Mouse (Mus musculus) hindlimb bud, embryonic 11.5 days (tissue): ENCODE data around the gene Ddx58.

Experiments
- DNase-seq: peaks from one replicate; pipeline ENCODE4 v3.0.0-alpha.2; 2012; ENCODE audit warnings: low read depth, low spot score; ENCODE audit errors: extremely low spot score

Ddx58 gene

DNA sequence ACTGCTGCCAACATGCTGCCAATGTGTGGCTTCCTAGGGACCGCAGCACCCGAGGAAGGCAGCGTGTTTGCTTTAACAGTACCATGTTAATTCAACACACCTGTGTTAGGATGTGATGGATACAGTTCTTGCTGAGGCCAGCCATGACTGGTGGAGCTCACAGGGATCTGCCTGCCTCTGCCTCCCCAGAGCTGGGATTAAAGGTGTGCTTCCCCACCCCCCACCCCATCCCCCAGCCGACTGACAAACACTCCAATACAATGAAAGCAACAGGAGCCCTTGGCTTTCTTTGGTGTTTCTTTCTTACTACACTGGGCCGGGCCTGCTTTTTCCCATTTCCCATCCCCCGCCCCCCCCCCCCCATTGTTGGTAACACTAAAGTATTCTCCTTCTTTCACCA is 5.4 kb downstream of the Ddx58 start:
- no peak for DNase-seq

DNA sequence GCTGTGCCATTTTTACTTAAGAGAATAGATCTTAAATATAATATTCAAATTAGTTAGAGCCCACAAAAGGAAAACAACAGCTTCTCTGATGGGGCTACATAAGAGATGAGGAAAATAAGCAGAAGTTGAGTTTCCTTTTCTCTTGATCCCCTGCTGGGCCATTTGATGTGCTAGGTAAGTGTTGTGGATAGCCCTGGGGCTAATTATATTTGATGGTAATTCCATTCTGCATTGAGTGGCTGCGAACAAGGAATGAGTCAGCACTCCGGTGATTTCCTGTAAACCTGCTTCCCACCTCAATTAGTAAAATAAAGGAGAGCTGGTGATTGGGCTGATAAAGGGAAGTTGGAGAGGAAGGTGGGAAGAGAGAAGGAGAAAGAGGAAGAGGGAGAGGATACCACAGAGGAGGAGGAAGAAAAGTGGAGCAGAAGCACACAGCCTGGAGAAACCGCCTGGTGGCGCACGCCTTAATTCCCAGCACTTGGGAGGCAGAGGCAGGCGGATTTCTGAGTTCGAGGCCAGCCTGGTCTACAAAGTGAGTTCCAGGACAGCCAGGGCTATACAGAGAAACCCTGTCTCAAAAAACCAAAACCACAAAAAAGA is 6.5 kb downstream of the Ddx58 start:
- DNase-seq, result no peak

DNA sequence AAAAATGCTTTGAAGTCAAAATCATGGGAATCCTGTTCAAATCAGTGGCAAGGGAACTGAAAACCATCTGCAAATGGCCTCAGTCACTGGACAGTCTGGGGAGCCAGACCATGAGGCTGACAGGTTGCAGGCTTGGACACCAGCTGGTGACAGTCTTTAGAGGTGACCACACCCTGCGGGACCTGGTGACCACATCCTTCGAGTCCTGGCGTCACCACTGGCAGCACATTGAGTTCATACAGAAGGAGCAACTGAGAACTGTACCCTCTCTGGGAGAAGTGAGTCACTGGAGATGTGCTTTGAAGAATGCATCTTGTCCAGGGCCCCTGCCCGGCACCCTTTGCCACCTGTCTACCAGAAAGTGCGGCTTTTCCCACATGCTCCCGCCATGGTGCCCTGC is 9.9 kb downstream of the Ddx58 start:
- DNase-seq, result no peak

DNA sequence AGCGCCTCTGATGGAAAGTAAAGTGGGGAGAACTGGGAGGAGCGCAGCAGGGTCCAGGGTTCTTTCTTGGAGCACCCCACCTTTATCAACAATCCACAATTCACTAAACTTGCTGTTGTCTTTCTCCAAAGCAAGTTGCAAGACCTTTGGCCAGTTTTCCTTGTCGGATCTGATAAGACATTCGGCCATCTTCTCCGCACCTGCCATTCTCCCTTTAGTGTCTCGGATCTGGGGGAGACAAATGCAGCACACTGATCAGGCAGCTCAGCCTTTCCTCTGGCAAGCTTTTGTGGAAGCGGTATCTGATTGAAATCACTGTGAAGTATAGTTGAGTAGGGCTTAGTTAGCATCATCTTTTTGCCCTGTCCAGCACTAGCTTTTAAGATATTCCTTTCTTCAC is 11.7 kb downstream of the Ddx58 start:
- no peak for DNase-seq

DNA sequence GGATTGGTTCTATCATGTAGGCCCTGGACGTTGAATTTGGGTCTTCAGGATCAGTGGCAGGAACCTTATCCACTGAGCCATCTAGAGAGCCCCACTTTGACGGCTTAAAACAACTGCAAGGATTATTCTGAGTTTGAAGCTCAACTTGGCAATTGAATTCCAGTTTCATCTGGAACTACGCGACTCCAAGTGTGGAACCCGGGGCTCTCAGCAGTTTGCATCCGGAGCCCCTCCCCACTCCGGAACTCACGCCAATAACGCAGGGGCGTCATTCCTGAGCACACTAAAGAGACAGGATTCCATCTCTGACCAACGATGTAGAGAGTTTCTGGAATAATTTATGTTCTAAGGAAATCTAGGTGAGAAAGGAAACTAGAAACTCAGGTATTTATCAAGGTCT is 12.5 kb downstream of the Ddx58 start:
- DNase-seq, result no peak

DNA sequence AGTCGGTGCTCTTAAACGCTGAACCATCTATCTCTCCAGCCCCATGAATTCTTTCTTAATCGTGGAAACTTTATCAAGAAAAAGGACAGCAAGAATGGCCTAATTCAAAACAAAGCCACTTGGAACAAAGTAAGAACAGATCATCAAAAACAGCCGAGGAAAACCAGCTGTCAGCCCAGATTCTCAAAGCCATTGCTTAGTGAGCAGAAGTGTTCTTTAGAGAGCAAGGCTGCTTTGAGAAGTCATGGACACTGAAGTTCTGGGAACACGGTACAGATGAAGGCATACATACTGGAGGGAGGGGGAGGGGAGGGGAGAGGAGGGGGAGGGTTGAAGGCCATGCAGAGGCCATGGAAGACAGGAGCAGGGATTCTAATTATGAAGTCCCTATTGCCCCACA is 13.5 kb downstream of the Ddx58 start:
- no peak for DNase-seq

DNA sequence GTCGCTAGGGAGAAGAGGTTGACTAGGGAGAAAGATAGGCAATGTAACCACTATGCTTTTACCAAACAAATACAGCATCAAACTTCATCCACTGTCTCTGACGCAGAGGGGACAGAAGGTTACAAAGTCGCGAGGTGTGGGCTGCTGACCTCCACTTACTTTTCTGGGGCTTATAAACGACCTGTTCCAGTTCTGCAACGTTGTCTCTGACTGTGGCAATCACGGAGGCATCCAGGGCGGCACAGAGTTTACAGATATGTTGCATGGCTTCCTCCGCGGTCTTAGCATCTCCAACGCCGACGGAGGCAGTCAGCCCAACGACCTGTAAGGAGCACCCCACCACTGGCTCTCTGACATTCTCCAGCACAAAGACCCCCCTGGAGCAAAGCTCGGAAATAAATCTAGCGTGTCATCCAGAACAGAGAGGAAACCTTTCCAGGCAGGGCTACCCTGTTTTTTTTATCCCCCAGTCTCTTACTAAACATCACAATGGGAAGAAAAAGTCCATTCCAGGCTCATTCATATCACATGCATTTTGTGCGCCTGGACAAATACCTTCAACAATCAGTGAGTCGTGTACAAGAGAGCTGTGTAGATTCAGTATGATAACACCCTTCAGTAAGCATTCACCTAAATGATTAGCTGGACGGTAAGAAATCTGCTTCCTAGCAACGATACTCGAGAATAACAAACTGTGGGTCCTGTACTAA is 17.6 kb downstream of the Ddx58 start:
- no peak for DNase-seq

DNA sequence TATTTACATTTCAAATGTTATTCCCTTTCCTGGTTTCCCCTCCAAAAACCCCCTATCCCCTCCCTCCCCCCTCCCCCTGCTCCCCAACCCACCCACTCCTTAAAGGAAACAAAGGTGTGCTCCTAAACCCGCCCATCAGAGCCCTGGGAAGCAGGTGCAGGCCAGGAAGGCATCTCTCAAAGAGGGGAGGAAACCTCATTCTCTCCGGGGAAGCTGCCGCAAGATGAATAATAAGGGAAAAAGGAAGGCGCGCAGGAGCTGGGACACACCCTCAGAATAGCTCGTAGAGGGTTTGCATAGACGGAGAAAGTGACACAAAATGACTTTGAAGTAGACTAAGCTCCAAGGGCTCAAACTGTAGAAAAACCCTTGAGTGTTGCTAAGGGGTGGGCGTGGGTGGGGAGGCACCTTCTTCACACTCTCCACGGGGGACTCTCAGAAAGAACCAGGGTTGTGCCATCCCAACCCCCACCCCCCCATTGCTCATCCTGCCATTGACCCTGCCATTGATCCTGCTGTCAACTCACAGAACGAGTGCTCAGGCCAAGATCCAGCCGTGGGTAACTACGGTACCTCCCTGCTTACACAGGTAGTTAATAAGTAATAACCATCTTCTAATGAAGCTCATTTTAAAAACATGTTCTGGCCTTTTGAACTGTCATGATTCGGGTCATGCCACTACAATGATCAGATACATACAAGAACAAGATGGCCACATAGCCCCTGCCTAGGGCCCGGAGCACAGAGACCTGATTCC is 18.4 kb downstream of the Ddx58 start:
- no peak for DNase-seq

DNA sequence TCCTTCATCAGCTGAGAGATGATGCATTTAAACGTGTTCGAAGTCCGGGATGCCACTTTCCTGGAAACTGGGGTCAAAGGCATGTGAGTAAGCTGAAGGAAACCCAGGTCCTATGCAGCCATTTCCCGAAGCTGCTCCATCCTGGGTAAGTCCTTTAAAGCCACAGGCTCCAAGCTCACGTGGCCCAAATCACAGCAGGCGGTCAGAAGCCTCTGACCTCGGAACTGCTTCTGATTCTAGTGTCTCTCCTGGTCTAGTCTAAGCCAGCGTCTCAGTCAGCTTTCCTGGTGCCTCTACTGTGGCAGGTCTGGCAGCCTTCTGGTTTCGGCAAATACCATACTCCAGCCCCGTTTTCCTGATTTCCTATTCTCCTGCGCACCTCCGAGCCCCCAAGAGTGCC is 19.2 kb downstream of the Ddx58 start:
- DNase-seq, result no peak

DNA sequence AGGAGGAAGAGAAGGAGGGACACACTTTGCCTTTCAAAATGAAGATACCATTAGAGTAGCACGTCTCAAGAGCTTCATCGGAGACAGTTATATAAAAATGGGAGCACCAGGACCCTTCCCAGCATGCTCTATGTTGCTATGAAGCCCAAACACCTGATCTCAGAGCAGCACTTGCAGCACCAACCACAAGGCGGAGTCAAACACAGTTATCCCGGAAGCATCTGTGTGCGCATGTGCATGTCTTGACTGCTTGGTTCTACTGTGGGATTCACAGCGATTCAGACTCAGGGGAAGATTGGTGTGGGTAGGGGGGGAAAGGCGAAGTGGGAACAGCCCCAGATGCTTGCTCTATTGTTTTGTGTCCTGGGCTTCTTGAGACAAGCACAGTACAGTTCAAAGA is 21.2 kb downstream of the Ddx58 start:
- no peak for DNase-seq

DNA sequence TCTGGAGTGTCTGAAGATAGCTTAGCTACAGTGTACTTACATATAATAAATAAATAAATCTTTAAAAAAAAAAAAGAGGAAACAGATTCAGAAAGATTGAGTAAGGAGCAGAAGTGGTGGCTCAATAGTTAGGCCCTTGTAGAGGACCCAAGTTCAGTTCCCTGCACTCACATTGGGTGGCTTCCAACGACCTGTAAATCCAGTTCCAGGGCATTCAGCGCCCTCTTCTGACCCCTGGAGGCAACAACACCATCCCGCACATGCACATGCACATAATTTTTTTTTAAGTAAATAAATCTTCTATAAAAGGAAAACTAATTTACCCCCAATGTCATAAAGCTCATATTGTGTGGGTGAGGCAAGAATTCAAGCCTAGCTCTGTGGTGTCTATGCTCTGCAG is 21.7 kb downstream of the Ddx58 start:
- no peak for DNase-seq

DNA sequence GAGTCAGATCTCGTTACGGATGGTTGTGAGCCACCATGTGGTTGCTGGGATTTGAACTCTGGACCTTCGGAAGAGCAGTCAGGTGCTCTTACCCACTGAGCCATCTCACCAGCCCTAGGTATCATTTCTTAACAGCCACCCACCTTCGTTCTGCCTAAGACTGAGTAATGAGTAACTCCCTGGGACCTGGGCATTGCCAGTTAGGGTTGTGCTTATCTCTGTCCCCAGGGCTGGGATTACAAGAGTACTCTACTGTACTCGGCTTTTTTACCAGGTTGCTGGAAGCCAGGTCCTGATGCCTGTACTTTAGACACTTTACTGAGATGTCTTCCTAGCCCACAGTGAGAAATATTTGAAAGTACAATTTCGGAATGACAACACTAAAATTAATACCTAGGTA is 27.5 kb downstream of the Ddx58 start:
- DNase-seq, result no peak

DNA sequence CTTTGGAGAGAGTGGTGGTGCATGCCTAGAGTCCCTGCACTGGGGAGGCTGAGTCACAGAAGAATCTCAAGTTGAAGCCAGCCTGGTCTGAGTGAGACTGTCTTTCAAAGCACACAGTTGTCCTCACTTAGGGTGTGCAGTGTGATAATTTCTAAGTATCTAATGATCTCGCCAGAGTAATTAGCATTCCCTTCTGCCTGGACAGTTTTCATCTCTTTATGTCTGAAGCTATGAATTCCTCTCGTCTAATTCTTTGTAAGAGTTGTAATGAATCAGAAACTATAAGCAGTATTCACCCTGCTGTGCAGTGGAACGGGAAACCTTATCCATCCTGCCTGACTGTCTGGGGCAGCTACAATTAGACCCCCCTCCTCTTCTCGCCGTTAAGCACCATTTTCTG is 31.9 kb downstream of the Ddx58 start:
- DNase-seq, result no peak

DNA sequence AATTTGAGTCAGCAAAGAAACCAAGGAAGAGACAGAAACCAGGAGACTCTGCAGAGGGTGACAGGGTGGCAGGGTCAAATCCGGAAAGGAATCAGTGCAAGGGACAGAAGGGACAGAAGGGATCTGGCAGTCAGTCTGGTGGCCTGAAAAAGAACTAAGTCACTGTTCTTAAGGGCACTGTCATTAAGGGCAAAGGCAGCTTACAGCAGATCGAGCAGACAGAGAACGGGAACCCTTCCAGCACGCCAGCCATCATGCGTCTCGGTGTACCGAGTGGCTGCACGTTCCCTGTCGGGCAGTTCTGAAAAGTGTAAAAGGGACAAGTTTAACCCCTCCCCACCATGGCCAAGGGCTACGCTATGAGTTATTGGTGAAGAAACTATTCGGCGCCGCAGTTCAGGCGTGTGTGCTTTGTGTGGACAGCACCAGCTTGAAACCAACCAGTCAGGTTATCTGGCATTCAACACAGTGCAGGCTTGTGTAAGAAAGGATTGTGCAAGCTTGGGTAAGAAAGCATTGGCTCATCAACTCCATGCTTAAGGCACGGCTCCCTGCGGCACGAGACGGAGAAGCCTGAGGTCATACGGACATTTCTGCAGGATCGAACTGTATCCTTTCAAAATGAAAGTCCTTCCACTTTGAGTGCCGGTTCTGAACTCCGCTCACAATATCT is 34.3 kb downstream of the Ddx58 start:
- no peak for DNase-seq

DNA sequence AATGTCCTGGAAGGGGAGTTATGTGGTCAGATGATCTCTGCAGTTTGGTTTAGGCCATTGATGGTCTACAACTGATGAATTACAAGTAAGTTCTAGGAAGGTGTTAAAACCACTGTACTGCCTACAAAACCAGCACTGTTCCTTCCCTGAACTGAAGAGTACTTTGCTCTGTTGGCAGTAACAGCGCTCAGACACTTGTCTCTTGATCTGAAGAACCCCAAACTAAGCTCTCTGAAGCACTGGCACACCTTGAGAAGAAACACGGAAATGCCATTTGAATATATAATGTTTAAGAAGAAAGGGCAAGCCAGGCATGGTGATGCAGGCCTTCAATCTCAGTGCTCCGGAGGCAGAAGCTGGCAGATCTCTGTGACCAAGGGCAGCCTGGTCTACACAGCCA is 35.3 kb downstream of the Ddx58 start:
- no peak for DNase-seq

DNA sequence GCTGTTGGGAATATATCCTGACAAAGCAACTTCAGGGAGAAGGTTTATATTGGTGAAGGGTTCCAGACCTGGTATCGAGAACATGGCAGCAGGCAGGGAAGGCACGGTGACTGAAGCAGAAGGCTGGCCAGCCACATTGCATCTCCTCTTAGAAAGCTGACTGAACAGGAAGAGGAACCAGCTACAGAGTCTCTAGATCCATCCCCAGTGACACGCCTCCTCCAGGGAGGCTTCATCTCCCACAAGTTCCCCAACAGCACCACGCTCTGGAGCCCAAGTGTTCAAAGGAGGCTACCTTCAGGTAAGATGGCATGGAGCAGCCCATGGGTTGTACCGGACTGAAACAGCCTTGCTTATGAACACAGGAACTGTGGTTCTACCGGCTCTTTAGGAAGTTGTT is 37.4 kb downstream of the Ddx58 start:
- DNase-seq, result no peak

DNA sequence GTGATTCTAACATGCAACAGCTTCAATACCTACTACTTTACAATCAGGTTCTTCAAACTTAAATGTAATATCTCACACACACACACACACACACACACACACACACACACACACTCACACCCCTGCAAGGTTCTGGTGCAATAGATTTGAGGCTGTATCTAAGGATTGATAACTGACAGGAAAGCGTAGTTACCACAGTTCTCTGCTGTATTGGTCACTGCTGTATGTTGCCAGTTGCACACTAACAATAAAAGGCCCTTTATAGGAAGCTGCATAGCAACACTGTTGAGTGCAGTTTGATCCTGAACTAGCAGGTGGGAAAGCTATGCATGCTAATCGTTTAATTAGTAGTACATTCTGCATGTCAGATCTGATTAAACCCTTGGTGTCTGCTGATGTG is 44.3 kb downstream of the Ddx58 start:
- DNase-seq, result no peak

DNA sequence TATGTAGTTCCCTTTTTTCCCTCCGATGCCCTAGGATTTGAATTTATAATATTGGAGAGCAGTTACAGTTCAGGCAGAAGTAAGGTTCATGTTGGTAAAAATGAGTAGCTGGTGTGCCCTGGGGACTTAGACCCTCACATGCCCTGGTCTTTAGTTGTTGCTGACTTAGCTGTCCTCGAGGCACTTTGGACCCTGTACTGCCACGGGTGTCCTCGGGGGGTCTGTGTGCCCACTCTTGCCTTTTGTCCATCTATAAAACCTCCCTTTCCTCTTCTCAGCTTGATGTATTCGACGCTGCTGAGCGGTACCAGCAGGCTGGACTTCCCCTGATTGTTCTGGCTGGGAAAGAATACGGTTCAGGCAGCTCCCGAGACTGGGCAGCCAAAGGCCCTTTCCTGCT is 46.2 kb downstream of the Ddx58 start:
- no peak for DNase-seq

DNA sequence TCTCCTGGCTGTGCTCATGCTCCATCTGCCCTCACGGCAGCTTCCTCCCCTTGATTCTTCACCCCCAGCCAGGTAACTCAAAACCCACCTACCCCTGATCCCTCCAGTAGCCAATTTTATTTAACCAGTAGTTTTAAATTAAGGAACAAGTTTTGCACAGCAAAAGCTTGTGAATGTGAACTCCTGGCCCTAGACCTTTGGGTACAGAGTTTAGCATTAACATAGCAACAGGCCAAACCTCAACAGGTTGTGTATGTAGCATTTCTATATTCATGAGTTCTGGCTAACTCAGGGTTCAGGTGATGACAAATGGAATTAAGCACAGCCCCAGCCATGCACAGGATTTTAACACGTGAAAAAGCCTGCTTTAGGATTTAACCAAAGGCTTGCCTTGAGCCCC is 47.4 kb downstream of the Ddx58 start:
- DNase-seq, result no peak

DNA sequence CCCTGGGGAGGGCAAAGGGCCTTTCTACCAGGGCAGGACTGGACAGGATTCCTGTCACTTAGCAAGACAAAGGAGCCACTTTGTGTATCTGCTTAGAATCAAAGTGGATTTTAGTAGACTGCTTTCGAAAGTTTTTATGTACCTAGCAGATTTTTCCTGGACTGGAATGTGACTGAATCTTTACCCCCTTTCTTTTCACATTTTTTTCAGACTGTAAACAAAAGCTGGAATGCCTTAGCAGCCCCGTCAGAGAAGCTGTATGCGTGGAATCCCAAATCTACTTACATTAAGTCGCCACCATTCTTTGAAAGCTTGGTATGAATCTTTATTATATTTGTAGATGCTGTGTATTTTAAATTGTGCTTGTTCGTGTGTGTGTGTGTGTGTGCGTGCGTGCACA is 51.7 kb downstream of the Ddx58 start:
- no peak for DNase-seq

DNA sequence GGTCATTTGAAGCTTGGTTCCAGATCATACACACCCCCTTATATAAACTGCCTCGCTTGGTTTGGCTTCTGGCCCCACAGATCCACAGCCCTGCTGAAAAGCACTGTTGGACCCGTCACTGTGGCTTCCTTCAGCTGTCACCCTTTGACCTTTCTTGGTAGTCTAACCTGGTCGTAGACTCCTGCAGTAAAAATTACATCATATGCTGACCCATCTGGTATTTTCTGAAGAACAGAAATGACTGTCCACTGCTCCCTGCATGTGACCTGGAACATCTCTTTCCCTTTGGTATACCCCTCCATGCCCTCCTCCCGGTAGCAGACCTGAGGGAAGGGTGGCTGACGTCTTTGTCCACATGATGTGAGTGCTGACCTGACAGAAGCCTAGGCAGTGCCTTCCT is 55.2 kb downstream of the Ddx58 start:
- DNase-seq, result no peak

DNA sequence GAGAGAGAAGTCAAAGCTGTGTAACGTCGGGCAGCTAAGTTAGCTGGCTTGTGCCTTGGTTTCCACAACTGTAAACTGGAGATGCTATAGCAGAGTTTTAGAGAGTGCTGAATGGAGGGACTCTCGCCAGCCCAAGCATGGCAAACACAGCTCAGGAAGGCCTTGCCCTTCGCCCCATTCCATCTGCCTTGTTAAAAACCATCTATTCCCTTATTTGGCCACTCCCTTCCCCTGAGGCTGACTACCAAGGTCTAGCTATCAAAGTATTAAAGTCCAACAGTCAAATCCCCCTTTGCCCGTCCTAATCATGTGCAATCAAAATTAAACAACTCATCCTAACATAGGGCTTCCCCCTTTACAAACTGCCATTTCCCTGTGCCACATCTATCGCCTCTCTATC is 55.8 kb downstream of the Ddx58 start:
- no peak for DNase-seq
